Mouse (Mus musculus) kidney, embryonic 14.5 days (tissue): ENCODE data around the gene Acmsd. TPM values are rescaled to one million over a fixed set of nuclear protein-coding genes. Genes with fewer than 3 reads are reported as not detected.

ENCODE experiments used
- ATAC-seq: fragments of 200-750 bp; cut with Nextera tagmentation; 2 replicates; pipeline ENCODE4 v1.8.0; 2017; ENCODE audit warnings: moderate number of reproducible peaks, mild to moderate bottlenecking, moderate TSS enrichment, moderate library complexity; ENCODE audit not compliant: low FRiP score, low TSS enrichment
- H3K27ac ChIP-seq: fragments of 300-500 bp; sonication (generic); 2 replicates; pipeline ENCODE4 v1.5.1; 2014; ENCODE audit warnings: low read depth, mild to moderate bottlenecking, low read length, moderate library complexity, mixed read lengths
- H3K27me3 ChIP-seq: fragments of 300-500 bp; sonication (generic); 2 replicates; pipeline ENCODE4 v1.6.1; 2014; ENCODE audit warnings: mild to moderate bottlenecking, low read length; ENCODE audit not compliant: control insufficient read depth, insufficient read depth
- H3K36me3 ChIP-seq: fragments of 300-500 bp; sonication (generic); 2 replicates; pipeline ENCODE4 v1.6.1; 2014; ENCODE audit warnings: low read length, mixed read lengths; ENCODE audit not compliant: control insufficient read depth, insufficient read depth
- H3K4me1 ChIP-seq: fragments of 300-500 bp; sonication (generic); 2 replicates; pipeline ENCODE4 v1.6.1; 2014; ENCODE audit warnings: low read length, mixed read lengths; ENCODE audit not compliant: control insufficient read depth, insufficient read depth
- H3K4me2 ChIP-seq: fragments of 300-500 bp; sonication (generic); replicated peaks from 2 replicates; pipeline ENCODE4 v1.6.1; 2014; ENCODE audit warnings: low read depth, mild to moderate bottlenecking, low read length
- H3K4me3 ChIP-seq: fragments of 300-500 bp; sonication (generic); 2 replicates; pipeline ENCODE4 v1.5.1; 2014; ENCODE audit warnings: mild to moderate bottlenecking, low read length
- H3K9ac ChIP-seq: fragments of 300-500 bp; sonication (generic); 2 replicates; pipeline ENCODE4 v1.6.1; 2014; ENCODE audit warnings: low read depth, mild to moderate bottlenecking, low read length, moderate library complexity
- H3K9me3 ChIP-seq: fragments of 300-500 bp; sonication (generic); 2 replicates; pipeline ENCODE4 v1.6.1; 2016; ENCODE audit warnings: low read length; ENCODE audit not compliant: control insufficient read depth
- WGBS: fragments of 180-500 bp; shearing (Covaris S2); extraction: QIAGEN DNeasy Blood & Tissue Kit; methylation state at CpG from one replicate; pipeline ENCODE4 v1.1.7; 2014; 5-methylcytosine and 5-hydroxymethylcytosine counted together
- polyA plus RNA-seq: library from polyadenylated mRNA; unstranded; fragments of >200 nt; fragmentation: Nextera tagmentation; extraction: Ambion mirVana; gene quantifications from 2 replicates; pipeline ENCODE4 v1.2.1, GENCODE M21; 2014

Acmsd gene
- polyA plus RNA-seq, 1 experiment from 2014 or later: not detected

GRCm38 (mm10) chr1:127816381-127816780, 87.2 kb downstream of the Acmsd start:
- Histone ChIP-seq H3K4me3 (no peak overlapping the region), H3K9ac (no peak overlapping the region), H3K4me2 (no peak overlapping the region), H3K27ac (no peak overlapping the region), H3K36me3 (no peaks in the 10 kb centered on the region), H3K9me3 (no peaks in the 10 kb centered on the region), H3K27me3 (no peaks in the 10 kb centered on the region), H3K4me1 (no peaks in the 10 kb centered on the region)
- WGBS: 83% methylated on average over 6 of the region's 6 CpGs
- no peak for ATAC-seq

Other genes starting within 250 kb of the Acmsd start
- gene Tmem163, start 49.9 kb upstream of the Acmsd start, polyA plus RNA-seq: 0.59 and 0.62 TPM in 2 replicates
- gene Ccnt2, start 44.8 kb downstream of the Acmsd start, polyA plus RNA-seq: 76.3 and 84.7 TPM in 2 replicates
- not detected in 2 replicates for gene Map3k19, start 125.6 kb downstream of the Acmsd start, polyA plus RNA-seq
- 13.7 and 25.1 TPM in 2 replicates for gene Rab3gap1, start 139.4 kb downstream of the Acmsd start, polyA plus RNA-seq